Mouse (Mus musculus) erythroblast, embryonic 14.5 days (primary cell): ENCODE measurements around the gene Rdh16f1.

Source experiments
- GATA1 ChIP-seq: IDR thresholded peaks from 2 replicates; pipeline ENCODE4 v1.6.1; 2012; ENCODE audit warnings: low read length, inconsistent platforms, mixed read lengths
- TAL1 ChIP-seq: IDR thresholded peaks from 3 replicates; pipeline ENCODE4 v1.6.1; 2012; ENCODE audit warnings: low read length, inconsistent platforms, mixed read lengths

- TF ChIP-seq GATA1 (no peak), TAL1 (no peak)
These were observed 4.5 kb downstream of the Rdh16f1 start for GRCm38 (mm10) chr10:127763914-127764680.
